Mouse (Mus musculus) ovary, adult 2 months (tissue): Measurements from ENCODE around the gene Tymp. TPM values are rescaled to one million over a fixed set of nuclear protein-coding genes. Genes with fewer than 3 reads are reported as not detected.

Experiments used
- polyA plus RNA-seq: library from polyadenylated mRNA; depleted of rRNA; stranded (reverse); fragments of >200 nt; gene quantifications from 2 replicates; pipeline ENCODE4 v1.2.3, GENCODE M21; 2012; rRNA removed

The Tymp gene
- 22.0 and 32.3 TPM in 2 replicates for polyA plus RNA-seq

DNA sequence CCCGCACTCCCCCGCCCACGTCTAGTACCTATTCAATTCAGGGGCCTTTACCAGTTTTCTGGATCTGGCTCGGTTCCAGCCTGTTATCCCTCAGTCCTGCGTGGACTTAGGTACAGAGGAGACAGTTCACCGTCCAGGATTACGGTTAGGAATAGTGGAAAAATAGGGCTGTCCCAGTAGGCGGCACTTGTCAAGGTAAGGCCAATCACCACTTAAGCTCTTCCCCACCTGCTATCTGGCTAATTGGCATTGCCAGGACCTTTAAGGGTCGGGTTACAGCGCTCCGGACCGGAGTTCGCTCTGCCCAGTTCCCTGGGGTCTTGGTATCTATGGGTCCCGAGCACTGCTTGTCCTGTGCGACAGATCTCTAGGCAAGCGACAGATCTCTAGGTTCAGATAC is at the start of gene Tymp:
Gene Tymp, minus strand, starts transcription at position 83 of the 400 bp plus-strand sequence.

DNA sequence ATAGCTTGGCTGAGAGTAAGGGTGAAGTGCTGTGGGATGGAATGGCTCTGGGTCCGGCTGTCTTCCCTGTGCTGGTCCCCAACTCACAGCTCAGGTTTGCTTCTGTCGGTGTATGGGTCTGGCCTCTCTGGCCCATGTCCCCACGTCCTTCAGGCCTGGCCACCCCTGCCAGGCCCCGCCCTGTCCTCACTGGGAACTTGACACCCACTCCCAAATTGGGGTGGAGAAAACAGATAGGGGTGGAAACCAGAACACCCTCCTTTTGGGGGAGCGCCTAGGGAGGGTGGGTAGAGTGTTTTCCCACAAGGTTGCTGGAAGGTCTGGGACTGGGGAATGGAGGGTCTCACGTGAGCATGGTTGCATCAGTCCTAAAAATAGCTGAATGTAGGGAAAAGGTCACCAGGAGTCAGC is 48.9 kb upstream of the Tymp start, which contains the start of gene Cpt1b:
Gene Cpt1b, minus strand, starts transcription at position 153 of the 411 bp plus-strand sequence.

DNA sequence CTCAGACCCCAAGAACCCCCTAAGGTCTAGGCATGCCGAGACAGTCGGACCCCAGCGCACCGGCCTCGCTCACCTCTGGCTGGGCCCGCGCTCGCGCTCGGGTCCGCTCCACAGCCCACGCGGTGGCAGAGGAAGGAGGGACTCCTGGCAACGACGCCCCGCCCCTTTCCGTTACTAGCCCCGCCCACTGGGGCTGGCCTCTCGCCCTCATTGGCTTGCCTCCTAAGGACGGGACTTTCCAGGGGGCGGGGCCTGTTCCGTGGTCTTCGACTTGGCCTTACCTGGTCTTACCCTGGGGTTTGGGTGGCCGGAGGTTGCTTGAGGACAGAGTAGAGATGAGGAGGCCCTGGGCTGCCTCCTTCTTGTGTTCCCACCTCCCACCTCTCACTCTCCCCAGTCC is 33.3 kb upstream of the Tymp start, which contains the start of gene Syce3:
Gene Syce3, minus strand, starts transcription at position 386 of the 400 bp plus-strand sequence.

DNA sequence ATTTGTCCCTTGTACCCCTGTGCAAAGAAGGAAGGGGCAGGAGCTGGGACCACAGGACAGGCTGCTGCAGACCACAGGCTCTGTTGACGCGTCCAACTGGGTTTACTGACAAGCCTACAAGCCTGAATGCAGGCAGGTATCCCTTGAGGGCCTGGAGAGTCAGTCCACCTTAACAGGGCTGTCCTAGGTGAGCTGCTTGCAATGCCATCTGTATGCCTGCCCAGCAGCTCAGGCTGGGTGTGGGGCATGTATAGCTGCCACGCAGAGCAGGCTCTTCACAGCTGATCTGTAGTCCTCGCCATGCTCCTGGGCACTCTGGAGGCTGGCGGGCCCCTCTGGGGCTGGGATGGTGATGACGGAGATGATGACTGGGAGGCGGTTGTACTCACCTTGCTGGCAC is 7.8 kb upstream of the Tymp start, which contains the start of gene Klhdc7b:
Gene Klhdc7b, plus strand, starts transcription at position 301 of the 400 bp plus-strand sequence.

DNA sequence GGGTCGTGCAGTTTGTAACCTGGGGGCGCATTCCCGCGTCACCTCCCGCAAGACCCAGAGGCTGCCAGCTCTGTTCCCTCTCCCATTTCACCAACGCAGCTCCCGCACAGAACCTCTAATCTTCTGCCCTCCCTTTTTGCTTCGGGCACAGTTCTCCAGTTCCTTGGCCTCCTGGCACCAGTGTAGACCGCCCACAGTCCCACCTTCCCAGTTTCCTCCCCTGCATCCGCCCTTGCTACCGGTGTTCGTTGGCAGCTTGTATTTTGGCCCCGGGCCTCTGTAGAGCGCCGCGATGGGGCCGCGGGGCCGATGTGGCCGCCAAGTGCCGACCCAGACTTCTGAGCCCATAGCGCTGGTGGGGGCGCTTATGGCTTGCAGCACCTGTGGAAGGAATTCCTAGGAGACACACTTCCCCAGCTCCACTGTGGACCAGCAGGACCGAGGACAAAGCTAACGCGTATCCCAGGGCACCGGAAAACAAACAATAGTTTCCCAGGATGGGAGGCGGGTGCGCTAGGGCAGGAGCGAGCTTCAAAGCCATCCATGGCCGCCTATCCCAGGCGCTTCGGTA is 2.1 kb upstream of the Tymp start, which contains the start of gene Odf3b:
Gene Odf3b, minus strand, starts transcription at position 452 of the 571 bp plus-strand sequence.

DNA sequence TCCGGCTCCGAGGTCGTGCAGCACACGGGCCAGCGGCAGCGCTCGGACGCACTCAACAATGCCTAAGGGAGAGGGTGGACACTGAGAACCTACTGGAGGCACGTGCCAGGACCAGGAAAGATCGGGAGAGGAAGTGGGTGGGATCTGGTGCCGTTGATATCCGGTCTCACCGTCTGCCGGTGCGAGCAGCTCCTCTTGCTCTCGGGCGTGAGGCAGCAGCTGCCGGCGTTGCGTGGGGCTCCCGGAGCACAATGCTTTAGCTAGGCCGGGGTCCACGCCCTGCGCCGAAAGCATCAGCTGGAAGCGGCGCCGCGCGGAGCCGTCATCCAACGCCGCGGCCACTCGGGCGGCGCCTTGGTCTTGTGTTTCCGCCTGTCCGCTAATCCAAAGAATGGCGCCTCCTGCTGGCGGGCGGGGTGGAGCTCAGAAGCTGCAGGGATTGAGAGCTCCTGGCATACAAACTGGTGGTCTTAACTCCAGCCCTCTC is 3.0 kb downstream of the Tymp start, which contains the start of gene Sco2:
Gene Sco2, minus strand, starts transcription at position 85 of the 487 bp plus-strand sequence.

DNA sequence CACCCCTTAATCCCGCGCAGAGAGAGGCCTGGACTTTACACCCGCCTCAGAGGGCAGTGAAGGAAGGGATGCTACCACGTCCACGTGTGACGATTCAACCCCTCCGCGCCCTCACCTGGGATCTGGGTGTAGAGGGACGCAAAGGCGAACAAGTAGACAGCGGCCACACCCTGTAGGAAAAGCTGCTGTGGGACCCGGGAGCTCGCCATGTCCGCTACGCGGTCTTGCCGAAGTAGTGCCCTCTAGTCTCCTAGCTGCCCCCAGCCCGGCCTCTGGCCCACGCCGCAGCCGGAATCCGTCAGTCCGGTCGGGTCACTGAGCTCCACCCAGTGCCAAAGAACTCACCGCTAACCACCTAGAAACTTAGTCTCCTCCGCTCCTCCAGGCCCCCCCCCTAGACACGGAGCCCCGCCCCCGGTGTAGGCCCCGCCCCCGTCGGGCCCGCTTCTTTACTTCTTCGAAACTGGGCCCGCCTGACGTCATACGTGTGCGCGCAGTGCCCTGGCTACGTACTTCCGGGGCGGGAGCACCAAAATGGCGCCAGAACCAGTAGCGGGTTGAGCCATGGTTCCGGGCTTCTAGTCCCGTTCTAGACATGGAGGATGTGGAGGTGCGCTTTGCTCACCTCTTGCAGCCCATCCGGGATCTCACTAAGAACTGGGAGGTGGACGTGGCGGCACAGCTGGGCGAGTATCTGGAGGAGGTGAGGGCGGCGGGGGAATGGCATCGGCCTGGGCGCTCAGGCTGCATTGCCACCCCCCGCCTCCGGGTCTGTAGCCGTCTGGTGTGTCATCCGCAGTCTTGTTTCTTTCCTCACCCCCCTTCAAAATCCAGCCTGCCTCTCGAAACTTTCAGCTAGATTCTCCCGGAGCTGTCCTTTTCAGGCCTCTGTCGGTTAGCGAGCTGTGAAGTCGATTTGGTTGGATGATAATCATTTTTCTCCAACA is 21.3 kb downstream of the Tymp start, which contains the start of the genes Lmf2 and Ncaph2:
Gene Lmf2, minus strand, starts transcription at position 419 of the 947 bp plus-strand sequence.
Gene Ncaph2, plus strand, starts transcription at position 479 of the 947 bp plus-strand sequence.

DNA sequence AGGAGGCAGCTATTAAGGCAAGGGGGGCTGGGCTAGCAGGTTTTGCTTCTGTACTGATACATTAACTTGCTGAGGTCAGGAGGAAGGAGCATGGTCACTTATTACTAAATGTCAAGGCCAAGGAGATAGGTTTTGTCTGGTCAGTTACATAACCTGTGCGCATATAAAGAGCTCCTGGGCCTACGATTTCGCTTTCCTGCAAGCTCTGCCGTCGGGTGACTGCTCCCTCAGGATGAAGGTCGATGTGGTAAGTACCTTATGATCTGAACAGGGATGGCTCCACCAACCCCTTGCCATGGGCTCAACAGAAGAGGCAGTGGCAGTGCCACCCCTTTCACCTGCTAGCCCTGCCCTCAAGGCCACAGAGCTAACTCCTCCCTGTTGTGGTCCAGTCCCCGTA is 42.6 kb downstream of the Tymp start, which contains the start of gene Miox:
Gene Miox, plus strand, starts transcription at position 128 of the 400 bp plus-strand sequence.

DNA sequence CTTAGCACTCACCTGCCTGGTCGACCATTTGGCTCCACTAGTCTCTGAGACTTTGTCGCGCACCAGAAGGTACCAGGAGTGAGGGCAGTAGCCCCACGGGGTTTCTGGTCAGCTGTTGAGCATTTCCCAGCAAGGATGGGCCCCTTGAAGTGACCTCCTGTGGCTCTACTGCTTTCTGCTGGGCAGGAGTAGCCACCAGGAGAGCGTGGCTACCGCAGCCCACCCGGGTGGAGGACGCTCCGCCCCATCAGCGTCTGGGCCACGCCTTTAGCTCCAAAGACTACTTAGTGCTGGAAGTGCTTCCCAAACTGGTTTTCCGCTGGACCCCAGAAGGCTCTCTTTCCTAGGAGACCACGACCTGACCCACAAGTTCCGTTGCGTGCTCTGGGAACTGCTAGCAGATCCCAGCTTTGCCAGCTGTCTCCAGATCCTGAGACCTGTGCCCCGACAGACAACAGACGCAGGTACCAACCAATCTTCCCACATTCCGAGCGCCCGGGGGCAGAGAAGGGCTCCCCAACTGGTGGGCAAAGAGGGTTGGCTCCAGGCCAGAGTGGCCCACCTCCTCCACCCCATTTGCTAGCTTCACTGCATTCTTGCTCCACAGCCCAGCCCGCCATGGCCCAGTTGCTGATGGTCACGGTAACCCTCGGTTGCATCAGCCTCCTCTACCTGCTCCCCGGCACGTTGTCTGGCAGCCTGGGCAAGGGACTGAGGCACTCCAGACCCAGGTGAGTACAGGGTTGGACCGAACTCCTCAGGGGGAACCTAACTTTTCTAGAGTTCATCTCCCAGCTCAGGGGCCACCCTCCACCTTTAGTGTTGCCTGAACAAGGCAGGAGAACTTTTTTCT is 53.9 kb downstream of the Tymp start, which contains the start of gene Adm2:
Gene Adm2, plus strand, starts transcription at position 51 of the 853 bp plus-strand sequence.

Other genes with a start within 250 kb of the Tymp start
- 42.8 and 50.8 TPM in 2 replicates for gene Hdac10, start 248.3 kb downstream of the Tymp start, polyA plus RNA-seq
- 6.4 and 7.5 TPM in 2 replicates for gene Mapk12, start 236.3 kb downstream of the Tymp start, polyA plus RNA-seq
- 7.5 and 9.2 TPM in 2 replicates for gene Mapk11, start 227.4 kb downstream of the Tymp start, polyA plus RNA-seq
- gene Plxnb2, start 196.3 kb downstream of the Tymp start, polyA plus RNA-seq, result 252 and 286 TPM in 2 replicates
- gene Dennd6b, start 180.5 kb downstream of the Tymp start, polyA plus RNA-seq, result 28.0 and 31.9 TPM in 2 replicates
- gene Ppp6r2, start 165.5 kb downstream of the Tymp start, polyA plus RNA-seq, result 197 and 489 TPM in 2 replicates
- gene Sbf1, start 61.7 kb downstream of the Tymp start, polyA plus RNA-seq, result 256 and 291 TPM in 2 replicates
- 10.3 and 12.0 TPM in 2 replicates for gene Adm2, start 54.3 kb downstream of the Tymp start, polyA plus RNA-seq
- gene Miox, start 42.6 kb downstream of the Tymp start, polyA plus RNA-seq, result 29.3 and 44.2 TPM in 2 replicates
- 61.3 and 76.7 TPM in 2 replicates for gene Lmf2, start 21.4 kb downstream of the Tymp start, polyA plus RNA-seq
- gene Ncaph2, start 21.3 kb downstream of the Tymp start, polyA plus RNA-seq, result 210 and 215 TPM in 2 replicates
- gene Sco2, start 3.2 kb downstream of the Tymp start, polyA plus RNA-seq, result 108 and 113 TPM in 2 replicates
- 89.5 and 107 TPM in 2 replicates for gene Odf3b, start 2.2 kb upstream of the Tymp start, polyA plus RNA-seq
- 0.17 and 0.18 TPM in 2 replicates for gene Klhdc7b, start 7.9 kb upstream of the Tymp start, polyA plus RNA-seq
- not detected in 2 replicates for gene Syce3, start 33.5 kb upstream of the Tymp start, polyA plus RNA-seq
- 1.3 and 1.9 TPM in 2 replicates for gene Cpt1b, start 48.8 kb upstream of the Tymp start, polyA plus RNA-seq
- gene C730034F03Rik, start 52.5 kb upstream of the Tymp start, polyA plus RNA-seq, result 0.79 and 0.86 TPM in 2 replicates
- 1.8 and 3.8 TPM in 2 replicates for gene Gm44502, start 52.7 kb upstream of the Tymp start, polyA plus RNA-seq
- 40.5 and 57.3 TPM in 2 replicates for gene Chkb, start 52.9 kb upstream of the Tymp start, polyA plus RNA-seq
- 0.33 and 0.51 TPM in 2 replicates for gene Mapk8ip2, start 76.9 kb upstream of the Tymp start, polyA plus RNA-seq
- 38.4 and 43.7 TPM in 2 replicates for gene Arsa, start 100.4 kb upstream of the Tymp start, polyA plus RNA-seq
- 29.6 and 30.5 TPM in 2 replicates for gene Shank3, start 122.6 kb upstream of the Tymp start, polyA plus RNA-seq
- 1.2 and 1.8 TPM in 2 replicates for gene Acr, start 191.3 kb upstream of the Tymp start, polyA plus RNA-seq
- 25.7 and 33.3 TPM in 2 replicates for gene Rabl2, start 214.9 kb upstream of the Tymp start, polyA plus RNA-seq